Mouse (Mus musculus): Measurements from ENCODE around the gene Insig2. TPM values are rescaled to one million over a fixed set of nuclear protein-coding genes. Genes with fewer than 3 reads are reported as not detected.

The Insig2 gene
- polyA plus RNA-seq, 1 experiment from 2014 or later: 17.4 TPM

- 87% methylated on average over 1 of the region's 1 CpGs for WGBS
- Histone ChIP-seq H3K36me3 (ENCODE audit: control insufficient read depth, insufficient read depth, low read length) (peaks cover 7% of the 10 kb centered on the region; the same call in 1 of the 2 replicates), H3K4me3 (ENCODE audit: low read depth, low read length) (no peak overlapping the region), H3K4me1 (ENCODE audit: control insufficient read depth, insufficient read depth, low read length) (no peaks in the 10 kb centered on the region), H3K27me3 (ENCODE audit: control insufficient read depth, insufficient read depth, low read length) (no peaks in the 10 kb centered on the region), H3K4me2 (replicated peaks; ENCODE audit: low read depth, low read length) (no peak overlapping the region), H3K9me3 (ENCODE audit: control insufficient read depth, low read depth, low read length) (no peaks in the 10 kb centered on the region), H3K9ac (replicated peaks; ENCODE audit: low read depth, low read length) (no peak overlapping the region), H3K27ac (ENCODE audit: low read length) (no peak overlapping the region)
- ATAC-seq (ENCODE audit: insufficient number of reproducible peaks, insufficient read depth, low FRiP score, low read depth): no peak
Measured at GRCm38 (mm10) chr1:121313181-121313580, 19.2 kb downstream of the Insig2 start.

- Histone ChIP-seq H3K9me3 (ENCODE audit: control insufficient read depth, low read depth, low read length) (no peaks in the 10 kb centered on the region), H3K4me3 (ENCODE audit: low read depth, low read length) (no peak overlapping the region), H3K4me1 (ENCODE audit: control insufficient read depth, insufficient read depth, low read length) (no peaks in the 10 kb centered on the region), H3K27ac (ENCODE audit: low read length) (no peak overlapping the region), H3K9ac (replicated peaks; ENCODE audit: low read depth, low read length) (no peak overlapping the region), H3K36me3 (ENCODE audit: control insufficient read depth, insufficient read depth, low read length) (peaks cover 7% of the 10 kb centered on the region; the same call in 1 of the 2 replicates), H3K4me2 (replicated peaks; ENCODE audit: low read depth, low read length) (no peak overlapping the region), H3K27me3 (ENCODE audit: control insufficient read depth, insufficient read depth, low read length) (no peaks in the 10 kb centered on the region)
- no peak for ATAC-seq (ENCODE audit: insufficient number of reproducible peaks, insufficient read depth, low FRiP score, low read depth)
- 92% methylated on average over 4 of the region's 4 CpGs for WGBS
Measured at GRCm38 (mm10) chr1:121312326-121312725, 20.1 kb downstream of the Insig2 start.

- Histone ChIP-seq H3K27ac (ENCODE audit: low read length) (no peak overlapping the region), H3K4me3 (ENCODE audit: low read depth, low read length) (no peak overlapping the region), H3K9ac (replicated peaks; ENCODE audit: low read depth, low read length) (no peak overlapping the region), H3K27me3 (ENCODE audit: control insufficient read depth, insufficient read depth, low read length) (no peaks in the 10 kb centered on the region), H3K36me3 (ENCODE audit: control insufficient read depth, insufficient read depth, low read length) (no peaks in the 10 kb centered on the region), H3K4me1 (ENCODE audit: control insufficient read depth, insufficient read depth, low read length) (no peaks in the 10 kb centered on the region), H3K9me3 (ENCODE audit: control insufficient read depth, low read depth, low read length) (no peaks in the 10 kb centered on the region), H3K4me2 (replicated peaks; ENCODE audit: low read depth, low read length) (no peak overlapping the region)
- 88% methylated on average over 5 of the region's 5 CpGs for WGBS
- no peak for ATAC-seq (ENCODE audit: insufficient number of reproducible peaks, insufficient read depth, low FRiP score, low read depth)
Measured at GRCm38 (mm10) chr1:121296717-121297255, 35.6 kb downstream of the Insig2 start.

GRCm38 (mm10) chr1:121293571-121293970 is 38.8 kb downstream of the Insig2 start:
- Histone ChIP-seq H3K27ac (ENCODE audit: low read length) (no peak overlapping the region), H3K4me1 (ENCODE audit: control insufficient read depth, insufficient read depth, low read length) (no peaks in the 10 kb centered on the region), H3K9ac (replicated peaks; ENCODE audit: low read depth, low read length) (no peak overlapping the region), H3K27me3 (ENCODE audit: control insufficient read depth, insufficient read depth, low read length) (no peaks in the 10 kb centered on the region), H3K4me3 (ENCODE audit: low read depth, low read length) (no peak overlapping the region), H3K4me2 (replicated peaks; ENCODE audit: low read depth, low read length) (no peak overlapping the region), H3K36me3 (ENCODE audit: control insufficient read depth, insufficient read depth, low read length) (no peaks in the 10 kb centered on the region), H3K9me3 (ENCODE audit: control insufficient read depth, low read depth, low read length) (no peaks in the 10 kb centered on the region)
- ATAC-seq (ENCODE audit: insufficient number of reproducible peaks, insufficient read depth, low FRiP score, low read depth): no peak
- 62% methylated on average over 3 of the region's 3 CpGs for WGBS

GRCm38 (mm10) chr1:121290841-121291240 is 41.5 kb downstream of the Insig2 start:
- H3K36me3 ChIP-seq (ENCODE audit: control insufficient read depth, insufficient read depth, low read length): no peaks in the 10 kb centered on the region
- no peak overlapping the region for H3K4me3 ChIP-seq (ENCODE audit: low read depth, low read length)
- H3K9ac ChIP-seq (replicated peaks; ENCODE audit: low read depth, low read length): no peak overlapping the region
- H3K27me3 ChIP-seq (ENCODE audit: control insufficient read depth, insufficient read depth, low read length): no peaks in the 10 kb centered on the region
- H3K4me2 ChIP-seq (replicated peaks; ENCODE audit: low read depth, low read length): no peak overlapping the region
- H3K27ac ChIP-seq (ENCODE audit: low read length): no peak overlapping the region
- 73% methylated on average over 10 of the region's 10 CpGs for WGBS
- no peak for ATAC-seq (ENCODE audit: insufficient number of reproducible peaks, insufficient read depth, low FRiP score, low read depth)
- no peaks in the 10 kb centered on the region for H3K4me1 ChIP-seq (ENCODE audit: control insufficient read depth, insufficient read depth, low read length)
- no peaks in the 10 kb centered on the region for H3K9me3 ChIP-seq (ENCODE audit: control insufficient read depth, low read depth, low read length)

- no peak for ATAC-seq (ENCODE audit: insufficient number of reproducible peaks, insufficient read depth, low FRiP score, low read depth)
- H3K27me3 ChIP-seq (ENCODE audit: control insufficient read depth, insufficient read depth, low read length): no peaks in the 10 kb centered on the region
- 66% methylated on average over 5 of the region's 5 CpGs for WGBS
- H3K27ac ChIP-seq (ENCODE audit: low read length): no peak overlapping the region
- no peaks in the 10 kb centered on the region for H3K4me1 ChIP-seq (ENCODE audit: control insufficient read depth, insufficient read depth, low read length)
- no peaks in the 10 kb centered on the region for H3K9me3 ChIP-seq (ENCODE audit: control insufficient read depth, low read depth, low read length)
- H3K4me3 ChIP-seq (ENCODE audit: low read depth, low read length): no peak overlapping the region
- no peak overlapping the region for H3K9ac ChIP-seq (replicated peaks; ENCODE audit: low read depth, low read length)
- H3K4me2 ChIP-seq (replicated peaks; ENCODE audit: low read depth, low read length): no peak overlapping the region
- H3K36me3 ChIP-seq (ENCODE audit: control insufficient read depth, insufficient read depth, low read length): no peaks in the 10 kb centered on the region
Measured at GRCm38 (mm10) chr1:121290340-121290739, 42.0 kb downstream of the Insig2 start.

GRCm38 (mm10) chr1:121284197-121284596 is 48.2 kb downstream of the Insig2 start:
- H3K9ac ChIP-seq (replicated peaks; ENCODE audit: low read depth, low read length): no peak overlapping the region
- H3K9me3 ChIP-seq (ENCODE audit: control insufficient read depth, low read depth, low read length): no peaks in the 10 kb centered on the region
- H3K4me2 ChIP-seq (replicated peaks; ENCODE audit: low read depth, low read length): no peak overlapping the region
- H3K27ac ChIP-seq (ENCODE audit: low read length): no peak overlapping the region
- 78% methylated on average over 2 of the region's 2 CpGs for WGBS
- no peaks in the 10 kb centered on the region for H3K27me3 ChIP-seq (ENCODE audit: control insufficient read depth, insufficient read depth, low read length)
- ATAC-seq (ENCODE audit: insufficient number of reproducible peaks, insufficient read depth, low FRiP score, low read depth): no peak
- no peaks in the 10 kb centered on the region for H3K4me1 ChIP-seq (ENCODE audit: control insufficient read depth, insufficient read depth, low read length)
- no peaks in the 10 kb centered on the region for H3K36me3 ChIP-seq (ENCODE audit: control insufficient read depth, insufficient read depth, low read length)
- no peak overlapping the region for H3K4me3 ChIP-seq (ENCODE audit: low read depth, low read length)

GRCm38 (mm10) chr1:121280501-121280900 is 51.9 kb downstream of the Insig2 start:
- Histone ChIP-seq H3K27ac (ENCODE audit: low read length) (no peak overlapping the region), H3K9ac (replicated peaks; ENCODE audit: low read depth, low read length) (no peak overlapping the region), H3K4me3 (ENCODE audit: low read depth, low read length) (no peak overlapping the region), H3K9me3 (ENCODE audit: control insufficient read depth, low read depth, low read length) (no peaks in the 10 kb centered on the region), H3K4me2 (replicated peaks; ENCODE audit: low read depth, low read length) (no peak overlapping the region), H3K27me3 (ENCODE audit: control insufficient read depth, insufficient read depth, low read length) (no peaks in the 10 kb centered on the region), H3K4me1 (ENCODE audit: control insufficient read depth, insufficient read depth, low read length) (no peaks in the 10 kb centered on the region), H3K36me3 (ENCODE audit: control insufficient read depth, insufficient read depth, low read length) (no peaks in the 10 kb centered on the region)
- WGBS: 100% methylated on average over 1 of the region's 1 CpGs
- no peak for ATAC-seq (ENCODE audit: insufficient number of reproducible peaks, insufficient read depth, low FRiP score, low read depth)

GRCm38 (mm10) chr1:121278370-121278769 is 54.0 kb downstream of the Insig2 start:
- no peaks in the 10 kb centered on the region for H3K9me3 ChIP-seq (ENCODE audit: control insufficient read depth, low read depth, low read length)
- H3K36me3 ChIP-seq (ENCODE audit: control insufficient read depth, insufficient read depth, low read length): no peaks in the 10 kb centered on the region
- H3K27me3 ChIP-seq (ENCODE audit: control insufficient read depth, insufficient read depth, low read length): no peaks in the 10 kb centered on the region
- ATAC-seq (ENCODE audit: insufficient number of reproducible peaks, insufficient read depth, low FRiP score, low read depth): no peak
- H3K9ac ChIP-seq (replicated peaks; ENCODE audit: low read depth, low read length): no peak overlapping the region
- 72% methylated on average over 3 of the region's 3 CpGs for WGBS
- H3K4me3 ChIP-seq (ENCODE audit: low read depth, low read length): no peak overlapping the region
- no peak overlapping the region for H3K27ac ChIP-seq (ENCODE audit: low read length)
- H3K4me2 ChIP-seq (replicated peaks; ENCODE audit: low read depth, low read length): no peak overlapping the region
- H3K4me1 ChIP-seq (ENCODE audit: control insufficient read depth, insufficient read depth, low read length): no peaks in the 10 kb centered on the region
